Mouse (Mus musculus) G1E (cell line): ENCODE data around the gene Shtn1. TPM values are rescaled to one million over a fixed set of nuclear protein-coding genes. Genes with fewer than 3 reads are reported as not detected.

Experiments
- ATAC-seq: 2 replicates; pipeline ENCODE4 v1.8.0; 2016; ENCODE audit warnings: mild to moderate bottlenecking; ENCODE audit not compliant: insufficient number of reproducible peaks, poor library complexity, low FRiP score, severe bottlenecking; ENCODE audit errors: extremely low read depth
- DNase-seq: peaks from one replicate; pipeline ENCODE4 v3.0.0; 2012; ENCODE audit warnings: low spot score
- H3K27me3 ChIP-seq: 2 replicates; pipeline ENCODE4 v1.6.1; 2012; ENCODE audit warnings: mild to moderate bottlenecking, low read length, inconsistent platforms; ENCODE audit not compliant: insufficient read depth
- H3K36me3 ChIP-seq: replicated peaks from 2 replicates; pipeline ENCODE3; 2012; ENCODE audit warnings: mild to moderate bottlenecking, inconsistent platforms
- H3K4me1 ChIP-seq: 2 replicates; pipeline ENCODE4 v1.6.1; 2012; ENCODE audit warnings: low read depth, low read length, inconsistent platforms, mixed read lengths; ENCODE audit not compliant: insufficient read depth
- H3K4me3 ChIP-seq: 2 replicates; pipeline ENCODE4 v1.5.1; 2012; ENCODE audit warnings: low read depth, mild to moderate bottlenecking, inconsistent platforms, low read length, moderate library complexity, mixed read lengths
- H3K9me3 ChIP-seq: replicated peaks from 2 replicates; pipeline ENCODE4 v1.6.1; 2012; ENCODE audit warnings: inconsistent platforms
- CTCF ChIP-seq: IDR thresholded peaks from 2 replicates; pipeline ENCODE4 v1.5.1; 2012; ENCODE audit warnings: low read depth, low read length, inconsistent platforms, mixed read lengths
- GATA1 ChIP-seq: IDR thresholded peaks from 2 replicates; pipeline ENCODE4 v1.6.1; 2012; ENCODE audit warnings: borderline replicate concordance, low read length, inconsistent platforms, mixed read lengths
- GATA2 ChIP-seq: IDR thresholded peaks from 2 replicates; pipeline ENCODE4 v1.6.1; 2012; ENCODE audit warnings: low read depth, low read length, inconsistent platforms, borderline replicate concordance
- POLR2AphosphoS5 ChIP-seq: IDR thresholded peaks from 2 replicates; pipeline ENCODE4 v1.6.1; 2012; ENCODE audit warnings: low read depth, low read length, inconsistent platforms; ENCODE audit not compliant: insufficient replicate concordance
- TAL1 ChIP-seq: conservative IDR thresholded peaks from 2 replicates; pipeline ENCODE4 v1.6.1; 2012; ENCODE audit warnings: low read depth, low read length, inconsistent platforms, mixed read lengths
- polyA plus RNA-seq: library from polyadenylated mRNA; stranded (reverse); fragments of >175 nt; gene quantifications from 2 replicates; pipeline ENCODE4 v1.2.3, GENCODE M21; 2012
- total RNA-seq, 2 experiments: library from RNA; stranded (forward) in 1 of 2; stranded (reverse) in 1 of 2; fragments of 200-1000 nt in 1 of 2; fragments of >200 nt in 1 of 2; fragmentation: Nextera tagmentation in 1 of 2; gene quantifications; 2 replicates each; pipeline ENCODE4 v1.2.3; 2014 to 2017

Shtn1 gene
- total and polyA plus RNA-seq, 3 experiments, result 0.27 TPM; not detected in 2

GRCm38 (mm10) chr19:58981571-58981970, 94.3 kb downstream of the Shtn1 start:
- TF ChIP-seq GATA2, result no peak
- no peak for TF ChIP-seq POLR2AphosphoS5
- TF ChIP-seq CTCF, result no peak
- DNase-seq (no peak), ATAC-seq (no peak)
- H3K4me3 ChIP-seq, result no peak overlapping the region
- peaks cover 3% of the 10 kb centered on the region; the same call in 1 of the 2 replicates for H3K27me3 ChIP-seq
- no peaks in the 10 kb centered on the region for H3K36me3 ChIP-seq
- H3K4me1 ChIP-seq, result peaks cover 23% of the 10 kb centered on the region
- no peaks in the 10 kb centered on the region for H3K9me3 ChIP-seq

GRCm38 (mm10) chr19:58980056-58980440, 95.9 kb downstream of the Shtn1 start:
- DNase-seq, result no peak
- Histone ChIP-seq H3K9me3 (no peaks in the 10 kb centered on the region), H3K36me3 (no peaks in the 10 kb centered on the region), H3K27me3 (peaks cover 4% of the 10 kb centered on the region; the same call in 1 of the 2 replicates), H3K4me1 (peaks cover 23% of the 10 kb centered on the region), H3K4me3 (no peak overlapping the region)
- ATAC-seq, result no peak
- no peak for TF ChIP-seq POLR2AphosphoS5
- TF ChIP-seq CTCF, result no peak
- no peak for TF ChIP-seq GATA1
- no peak for TF ChIP-seq TAL1
- TF ChIP-seq GATA2, result no peak

GRCm38 (mm10) chr19:58979436-58980055, 96.4 kb downstream of the Shtn1 start:
- ATAC-seq (no peak), DNase-seq (no peak)
- Histone ChIP-seq H3K9me3 (no peaks in the 10 kb centered on the region), H3K36me3 (no peaks in the 10 kb centered on the region), H3K4me3 (no peak overlapping the region; the same call in 1 of the 2 replicates), H3K27me3 (peaks cover 4% of the 10 kb centered on the region; the same call in 1 of the 2 replicates), H3K4me1 (peaks cover 23% of the 10 kb centered on the region)
- TF ChIP-seq GATA1 (no peak), POLR2AphosphoS5 (no peak), CTCF (no peak), TAL1 (no peak), GATA2 (no peak)

GRCm38 (mm10) chr19:58978401-58979171, 97.3 kb downstream of the Shtn1 start:
- Histone ChIP-seq H3K9me3 (no peaks in the 10 kb centered on the region), H3K4me1 (peaks cover 23% of the 10 kb centered on the region), H3K27me3 (peaks cover 4% of the 10 kb centered on the region; the same call in 1 of the 2 replicates), H3K4me3 (peak overlapping the region; percentile 40; the same call in 1 of the 2 replicates), H3K36me3 (no peaks in the 10 kb centered on the region)
- no peak for TF ChIP-seq GATA2
- TF ChIP-seq TAL1, result no peak
- TF ChIP-seq GATA1, result no peak
- no peak for TF ChIP-seq POLR2AphosphoS5
- TF ChIP-seq CTCF, result no peak
- ATAC-seq, result peak; percentile 90
- peak; percentile 68 for DNase-seq

- DNase-seq (no peak), ATAC-seq (no peak)
- H3K27me3 ChIP-seq, result peaks cover 15% of the 10 kb centered on the region; the same call in 1 of the 2 replicates
- no peaks in the 10 kb centered on the region for H3K36me3 ChIP-seq
- TF ChIP-seq POLR2AphosphoS5, result no peak
- H3K9me3 ChIP-seq, result no peaks in the 10 kb centered on the region
- H3K4me1 ChIP-seq, result peaks cover 23% of the 10 kb centered on the region
- H3K4me3 ChIP-seq, result no peak overlapping the region
These were observed 100.6 kb downstream of the Shtn1 start for GRCm38 (mm10) chr19:58975216-58975863.

- Histone ChIP-seq H3K36me3 (no peaks in the 10 kb centered on the region), H3K9me3 (no peaks in the 10 kb centered on the region), H3K27me3 (peaks cover 15% of the 10 kb centered on the region; the same call in 1 of the 2 replicates), H3K4me1 (peaks cover 17% of the 10 kb centered on the region), H3K4me3 (no peak overlapping the region)
- no peak for ATAC-seq
- no peak for DNase-seq
- TF ChIP-seq GATA2 (no peak), POLR2AphosphoS5 (no peak), TAL1 (no peak)
These were observed 101.8 kb downstream of the Shtn1 start for GRCm38 (mm10) chr19:58974126-58974525.

GRCm38 (mm10) chr19:58970826-58971225, 105.1 kb downstream of the Shtn1 start:
- DNase-seq (no peak), ATAC-seq (no peak)
- Histone ChIP-seq H3K4me3 (no peak overlapping the region), H3K4me1 (no peaks in the 10 kb centered on the region), H3K27me3 (peaks cover 17% of the 10 kb centered on the region; the same call in 1 of the 2 replicates), H3K36me3 (no peaks in the 10 kb centered on the region), H3K9me3 (0 out of 2 replicates have a peak, but pooled peaks cover 3% of the 10 kb centered on the region)
- TF ChIP-seq POLR2AphosphoS5 (no peak), TAL1 (no peak), GATA1 (no peak), GATA2 (no peak), CTCF (no peak)
